Mouse (Mus musculus): Measurements from ENCODE around the gene Ciao1.
"Not testable (repeated sequence)": the region's sequence is repeated elsewhere in the genome, so short reads cannot be mapped to it uniquely, and the experiment has no call there.

- TF ChIP-seq CTCF (IDR thresholded peaks at IDR 0.05; ENCODE audit: low read depth, low read length); POLR2A (IDR thresholded peaks at IDR 0.05; ENCODE audit: insufficient read depth, low read length): not testable (repeated sequence)
Observed at GRCm38 (mm10) chr2:127272049-127272448, 24.4 kb upstream of the Ciao1 start.
